10 mouse cellular contexts compared by ENCODE assay signal in the genomic region with DNA sequence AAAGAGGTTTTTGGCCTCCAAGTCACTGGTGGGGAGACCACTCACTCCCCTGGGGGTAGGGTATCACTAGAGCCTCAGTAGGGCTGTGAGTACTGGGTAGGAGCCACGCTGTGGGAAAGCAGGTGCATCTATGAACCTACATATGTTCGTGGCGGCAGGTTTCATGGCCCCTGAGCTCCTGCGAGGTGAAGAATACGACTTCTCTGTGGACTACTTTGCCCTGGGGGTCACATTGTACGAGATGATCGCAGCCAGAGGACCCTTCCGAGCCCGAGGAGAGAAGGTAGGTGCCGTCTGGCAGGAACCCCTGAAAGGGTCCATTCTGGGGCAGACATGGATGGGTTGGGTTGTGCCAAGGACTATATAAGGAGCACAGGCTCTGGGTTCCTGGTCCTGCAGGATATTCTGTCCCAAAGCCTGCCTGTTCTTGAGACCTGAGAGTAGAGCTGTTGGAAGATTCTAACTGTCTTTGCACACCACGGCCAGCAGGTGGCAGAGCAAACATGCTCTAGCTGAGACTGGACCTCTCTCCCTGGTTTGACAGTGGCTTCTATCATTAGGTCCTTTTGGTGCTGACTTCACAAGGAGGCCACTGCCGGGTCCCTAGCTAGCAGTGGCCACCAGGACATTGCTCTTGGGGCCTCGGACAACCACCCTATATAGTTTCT. TPM values are rescaled to one million over a fixed set of nuclear protein-coding genes. Genes with fewer than 3 reads are reported as not detected.
DNase-seq lines count a peak whose midpoint lies in the region; ATAC-seq and TF ChIP-seq lines count a peak whose summit lies in the region.
"Had no signal": no experiment of that assay in that cellular context is flagged by ENCODE, and none has a peak within 500 bp of the region (broad histone marks: within the 10 kb centered on the region; RNA-seq: fewer than 3 reads in every experiment).

No protein-coding gene starts in this region.

- no peaks in the 10 kb centered on the region for H3K27me3 ChIP-seq in liver, embryonic 12.5 days (replicated peaks)
- no peaks in the 10 kb centered on the region for H3K27me3 ChIP-seq in hindbrain, postnatal 0 days (ENCODE audit: insufficient read depth, low read length)
- H3K27me3 ChIP-seq: neural tube, embryonic 12.5 days had no signal

- 0 out of 2 replicates have a peak, but pooled peaks cover 5% of the 10 kb centered on the region for H3K4me1 ChIP-seq in liver, embryonic 12.5 days
- H3K4me1 ChIP-seq in hindbrain, postnatal 0 days (ENCODE audit: insufficient read depth, low read length) = no peaks in the 10 kb centered on the region
- H3K4me1 ChIP-seq: neural tube, embryonic 12.5 days had no signal

- no peaks in the 10 kb centered on the region for H3K36me3 ChIP-seq in liver, embryonic 12.5 days
- H3K36me3 ChIP-seq in hindbrain, postnatal 0 days (ENCODE audit: insufficient read depth, low read length) = no peaks in the 10 kb centered on the region
- H3K36me3 ChIP-seq: neural tube, embryonic 12.5 days had no signal

- WGBS in liver, embryonic 12.5 days (ENCODE audit: insufficient replicate concordance) = 49% methylated on average over 13 of the region's 13 CpGs
- WGBS in hindbrain, postnatal 0 days = 61% methylated on average over 13 of the region's 13 CpGs

- intact Hi-C loops in left cerebral cortex, postnatal 36 days (cut with DNase I) = loop anchor here (2.0 to 10.0 kb wide), 3 partner anchors 50 to 342 kb away; partner anchors contain the start of gene Cdc16

- peak; percentile 92 for TF ChIP-seq CTCF in hindbrain, postnatal 0 days (IDR thresholded peaks at IDR 0.05; ENCODE audit: low read depth)

- H3K9ac ChIP-seq in liver, embryonic 12.5 days = no peak overlapping the region
- no peak overlapping the region for H3K9ac ChIP-seq in hindbrain, postnatal 0 days (replicated peaks; ENCODE audit: low read length)
- H3K9ac ChIP-seq: neural tube, embryonic 12.5 days had no signal

- H3K27ac ChIP-seq in liver, embryonic 12.5 days = no peak overlapping the region
- no peak overlapping the region for H3K27ac ChIP-seq in hindbrain, postnatal 0 days
- H3K27ac ChIP-seq: neural tube, embryonic 12.5 days had no signal

- no peak for ATAC-seq in liver, embryonic 12.5 days
- peak; percentile 80 for ATAC-seq in common myeloid progenitor, adult 5-6 weeks (replicated peaks; ENCODE audit: low read depth, poor library complexity, severe bottlenecking)
- ATAC-seq in hindbrain, postnatal 0 days = peak; percentile 57; the same call in 1 of the 2 replicates
- ATAC-seq in monocyte, adult 5-6 weeks (replicated peaks; ENCODE audit: insufficient number of reproducible peaks, low FRiP score, low TSS enrichment, poor library complexity, severe bottlenecking) = 0 out of 2 replicates have a peak, but pooled peaks have one; percentile 60

- H3K4me2 ChIP-seq in liver, embryonic 12.5 days = no peak overlapping the region
- no peak overlapping the region for H3K4me2 ChIP-seq in hindbrain, postnatal 0 days (ENCODE audit: low read depth, low read length)
- H3K4me2 ChIP-seq: neural tube, embryonic 12.5 days had no signal

- H3K9me3 ChIP-seq in liver, embryonic 12.5 days (replicated peaks) = no peaks in the 10 kb centered on the region
- no peaks in the 10 kb centered on the region for H3K9me3 ChIP-seq in hindbrain, postnatal 0 days (ENCODE audit: low read length)
- H3K9me3 ChIP-seq: neural tube, embryonic 12.5 days had no signal

- DNase-seq in liver = peak; percentile 65
- peak; percentile 34 to 81 for DNase-seq in adrenal gland, adult (ENCODE audit: inconsistent age in 2 of 2, low spot score in 1 of 2)
- DNase-seq in hindbrain, postnatal 0 days (ENCODE audit: low spot score) = peak; percentile 82
- DNase-seq in left cerebral cortex, postnatal 36 days (ENCODE audit: low spot score in 2 of 2) = peak; percentile 18 to 42
- DNase-seq in thymus, postnatal 10 days (ENCODE audit: low spot score in 2 of 2) = peak; percentile 19 to 67

- H3K4me3 ChIP-seq in liver, embryonic 12.5 days = no peak overlapping the region
- no peak overlapping the region for H3K4me3 ChIP-seq in hindbrain, postnatal 0 days (ENCODE audit: low read length)
- H3K4me3 ChIP-seq: neural tube, embryonic 12.5 days had no signal

RNA-seq across cellular contexts. Expression of gene Grk1, which starts 8.1 kb away (rescaled TPM):
- not detected in 2 replicates for polyA plus RNA-seq in liver, embryonic 12.5 days (2016; fragmentation: Nextera tagmentation; extraction: Ambion mirVana)
- total RNA-seq in common myeloid progenitor, adult 5-6 weeks (2017) = not detected in 2 replicates
- total RNA-seq in hindbrain, postnatal 0 days (2014; rRNA removed) = not detected in 2 replicates
- polyA plus RNA-seq in hindbrain, postnatal 0 days (2015; fragmentation: Nextera tagmentation; extraction: Ambion mirVana) = not detected in 2 replicates
- not detected for total RNA-seq in left cerebral cortex, postnatal 36 days (2021)
- not detected in 3 replicates for total RNA-seq in monocyte, adult 5-6 weeks (2017)

RNA-seq across cellular contexts. Expression of gene Atp4b, which starts 16.4 kb away (rescaled TPM):
- not detected in 2 replicates for polyA plus RNA-seq in liver, embryonic 12.5 days (2016; fragmentation: Nextera tagmentation; extraction: Ambion mirVana)
- not detected in 2 replicates for total RNA-seq in common myeloid progenitor, adult 5-6 weeks (2017)
- not detected in 2 replicates for total RNA-seq in hindbrain, postnatal 0 days (2014; rRNA removed)
- polyA plus RNA-seq in hindbrain, postnatal 0 days (2015; fragmentation: Nextera tagmentation; extraction: Ambion mirVana) = not detected in 2 replicates
- not detected for total RNA-seq in left cerebral cortex, postnatal 36 days (2021)
- not detected in 3 replicates for total RNA-seq in monocyte, adult 5-6 weeks (2017)
- polyA plus RNA-seq: frontal cortex, adult 2 months; neural tube, embryonic 12.5 days had no signal

RNA-seq across cellular contexts. Expression of gene Tmem255b, which starts 22.0 kb away (rescaled TPM):
- polyA plus RNA-seq in liver, embryonic 12.5 days (2016; fragmentation: Nextera tagmentation; extraction: Ambion mirVana) = not detected in 2 replicates
- not detected in 2 replicates for total RNA-seq in common myeloid progenitor, adult 5-6 weeks (2017)
- 1.6 and 5.9 TPM in 2 replicates for total RNA-seq in hindbrain, postnatal 0 days (2014; rRNA removed)
- 4.3 and 4.6 TPM in 2 replicates for polyA plus RNA-seq in hindbrain, postnatal 0 days (2015; fragmentation: Nextera tagmentation; extraction: Ambion mirVana)
- 1 to 10 TPM; 4.7 to 5.4 TPM for total RNA-seq in left cerebral cortex, postnatal 36 days (2021)
- not detected in 3 replicates for total RNA-seq in monocyte, adult 5-6 weeks (2017)

Comparison
In these comparisons a context has a peak if more than half of its experiments do, and no peak if none do; other contexts are left out.
1. DNase-seq: peak in every context shown above with its lines; median percentile 82 in hindbrain, postnatal 0 days; 65 in liver; 58 in adrenal gland, adult; 43 in thymus, postnatal 10 days; 30 in left cerebral cortex, postnatal 36 days.